Mouse (Mus musculus) liver, embryonic 12.5 days (tissue): ENCODE measurements around the gene Zfp652. TPM values are rescaled to one million over a fixed set of nuclear protein-coding genes. Genes with fewer than 3 reads are reported as not detected.
"Not testable (repeated sequence)": the region's sequence is repeated elsewhere in the genome, so short reads cannot be mapped to it uniquely, and the experiment has no call there.

ENCODE experiments used
- ATAC-seq: fragments of 200-750 bp; cut with Nextera tagmentation; 2 replicates; pipeline ENCODE4 v1.8.0; 2017; ENCODE audit warnings: moderate number of reproducible peaks, mild to moderate bottlenecking, moderate library complexity
- H3K27ac ChIP-seq: fragments of 300-500 bp; sonication (generic); 2 replicates; pipeline ENCODE4 v1.5.1; 2016; ENCODE audit warnings: mild to moderate bottlenecking
- H3K27me3 ChIP-seq: fragments of 300-500 bp; sonication (generic); replicated peaks from 2 replicates; pipeline ENCODE4 v1.6.1; 2016; ENCODE audit warnings: mild to moderate bottlenecking, moderate library complexity
- H3K36me3 ChIP-seq: fragments of 300-500 bp; sonication (generic); 2 replicates; pipeline ENCODE4 v1.6.1; 2016; ENCODE audit warnings: mild to moderate bottlenecking, moderate library complexity
- H3K4me1 ChIP-seq: fragments of 300-500 bp; sonication (generic); 2 replicates; pipeline ENCODE4 v1.6.1; 2016
- H3K4me2 ChIP-seq: fragments of 300-500 bp; sonication (generic); 2 replicates; pipeline ENCODE4 v1.6.1; 2016; ENCODE audit warnings: mild to moderate bottlenecking, moderate library complexity
- H3K4me3 ChIP-seq: fragments of 300-500 bp; sonication (generic); 2 replicates; pipeline ENCODE4 v1.5.1; 2016; ENCODE audit warnings: mild to moderate bottlenecking, moderate library complexity
- H3K9ac ChIP-seq: fragments of 300-500 bp; sonication (generic); 2 replicates; pipeline ENCODE4 v1.6.1; 2016; ENCODE audit warnings: mild to moderate bottlenecking, moderate library complexity
- H3K9me3 ChIP-seq: fragments of 300-500 bp; sonication (generic); replicated peaks from 2 replicates; pipeline ENCODE4 v1.6.1; 2016; ENCODE audit warnings: mild to moderate bottlenecking, moderate library complexity
- WGBS: fragments of 180-500 bp; shearing (Covaris S2); methylation state at CpG from one replicate; pipeline ENCODE4 v1.1.7; 2016; ENCODE audit not compliant: insufficient replicate concordance; 5-methylcytosine and 5-hydroxymethylcytosine counted together
- polyA plus RNA-seq: library from polyadenylated mRNA; unstranded; fragments of >200 nt; fragmentation: Nextera tagmentation; extraction: Ambion mirVana; gene quantifications from 2 replicates; pipeline ENCODE4 v1.2.1, GENCODE M21; 2016

Zfp652 gene
- polyA plus RNA-seq, result 8.9 TPM in 2 replicates

GRCm38 (mm10) chr11:95712563-95713224 is at the start of gene Zfp652:
Gene Zfp652 (plus strand): TSS chr11:95712673.
- Histone ChIP-seq H3K27me3 (no peaks in the 10 kb centered on the region), H3K4me3 (peak within 1 kb of the TSS; percentile 81), H3K9me3 (no peaks in the 10 kb centered on the region), H3K9ac (peak within 1 kb of the TSS; percentile 98), H3K4me2 (peak within 1 kb of the TSS; percentile 95), H3K36me3 (no peaks in the 10 kb centered on the region), H3K4me1 (peaks cover 62% of the 10 kb centered on the region), H3K27ac (peak within 1 kb of the TSS; percentile 97)
- peak; percentile 88 for ATAC-seq
- WGBS, result under 1% methylated on average over 42 of the region's 103 CpGs

- no peaks in the 10 kb centered on the region; the same call in 1 of the 2 replicates for H3K27me3 ChIP-seq
- H3K4me1 ChIP-seq, result peaks cover 25% of the 10 kb centered on the region
- H3K4me3 ChIP-seq, result peak within 1 kb of the TSS; percentile 83
- H3K36me3 ChIP-seq, result peaks cover 37% of the 10 kb centered on the region
- ATAC-seq, result peak; percentile 94
- H3K27ac ChIP-seq, result peak within 1 kb of the TSS; percentile 76
- under 1% methylated on average over 25 of the region's 25 CpGs for WGBS
- peak within 1 kb of the TSS; percentile 77 for H3K9ac ChIP-seq
- no peaks in the 10 kb centered on the region for H3K9me3 ChIP-seq
- H3K4me2 ChIP-seq, result peak within 1 kb of the TSS; percentile 84
Measured at GRCm38 (mm10) chr11:95666529-95667149, 45.8 kb upstream of the Zfp652 start, which contains the start of gene Phb. Gene Phb (plus strand): TSS chr11:95666957.

DNA sequence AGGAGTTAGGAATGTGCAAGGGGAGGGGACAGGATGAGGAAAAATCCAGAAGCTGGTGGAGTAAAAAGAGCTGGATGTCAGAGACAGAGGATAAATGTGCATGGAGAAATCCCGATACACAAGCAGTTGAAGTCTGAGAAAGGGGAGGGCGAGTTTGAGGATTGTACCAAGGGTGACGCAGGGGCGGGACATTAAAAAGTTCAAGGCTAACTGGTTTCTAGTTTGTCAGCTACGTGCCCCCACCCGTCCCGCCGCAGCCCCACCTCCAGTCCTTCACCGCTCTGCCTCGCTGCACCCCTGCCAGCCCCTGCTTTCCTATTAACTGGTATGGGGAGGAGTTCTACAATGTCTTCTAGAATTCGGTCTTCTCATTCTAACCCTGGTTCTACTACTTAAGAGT is 45.3 kb upstream of the Zfp652 start:
- H3K27me3 ChIP-seq, result no peaks in the 10 kb centered on the region
- H3K9me3 ChIP-seq, result no peaks in the 10 kb centered on the region
- peak overlapping the region; percentile 76 for H3K27ac ChIP-seq
- H3K4me3 ChIP-seq, result peak overlapping the region; percentile 83
- peaks cover 42% of the 10 kb centered on the region for H3K36me3 ChIP-seq
- peak; percentile 57 for ATAC-seq
- H3K4me2 ChIP-seq, result peak overlapping the region; percentile 84
- WGBS, result under 1% methylated on average over 11 of the region's 11 CpGs
- H3K4me1 ChIP-seq, result peaks cover 25% of the 10 kb centered on the region
- peak overlapping the region; percentile 77 for H3K9ac ChIP-seq

DNA sequence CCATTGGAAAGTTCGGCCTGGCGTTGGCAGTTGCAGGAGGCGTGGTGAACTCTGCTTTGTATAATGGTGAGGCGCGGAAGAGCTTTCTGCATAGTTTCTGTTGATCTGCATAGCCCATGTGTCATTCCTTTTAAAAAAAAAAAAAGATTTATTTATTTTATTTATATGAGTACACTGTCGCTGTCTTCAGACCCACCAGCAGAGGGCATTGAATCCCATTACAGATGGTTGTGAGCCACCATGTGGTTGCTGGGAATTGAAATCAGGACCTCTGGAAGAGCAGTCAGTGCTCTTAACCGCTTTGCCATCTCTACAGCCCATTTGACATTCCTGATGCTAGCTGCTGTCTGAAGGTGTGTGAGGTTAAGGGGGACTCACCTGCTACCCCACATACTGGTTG is 44.4 kb upstream of the Zfp652 start:
- ATAC-seq, H3K9me3 ChIP-seq, H3K27me3 ChIP-seq, H3K27ac ChIP-seq: not testable (repeated sequence)
- peak overlapping the region; percentile 77 for H3K9ac ChIP-seq
- H3K4me3 ChIP-seq, result peak overlapping the region; percentile 83
- H3K4me1 ChIP-seq, result peaks cover 25% of the 10 kb centered on the region
- H3K36me3 ChIP-seq, result peaks cover 50% of the 10 kb centered on the region
- WGBS, result 77% methylated on average over 7 of the region's 7 CpGs
- peak overlapping the region; percentile 84 for H3K4me2 ChIP-seq

GRCm38 (mm10) chr11:95675498-95675897 is 37.0 kb upstream of the Zfp652 start:
- no peak overlapping the region for H3K27ac ChIP-seq
- no peaks in the 10 kb centered on the region for H3K4me1 ChIP-seq
- no peak overlapping the region for H3K9ac ChIP-seq
- WGBS, result 86% methylated on average over 14 of the region's 14 CpGs
- no peak overlapping the region for H3K4me2 ChIP-seq
- no peaks in the 10 kb centered on the region for H3K27me3 ChIP-seq
- no peak overlapping the region for H3K4me3 ChIP-seq
- no peak for ATAC-seq
- H3K36me3 ChIP-seq, result peaks cover 95% of the 10 kb centered on the region
- H3K9me3 ChIP-seq, result no peaks in the 10 kb centered on the region

DNA sequence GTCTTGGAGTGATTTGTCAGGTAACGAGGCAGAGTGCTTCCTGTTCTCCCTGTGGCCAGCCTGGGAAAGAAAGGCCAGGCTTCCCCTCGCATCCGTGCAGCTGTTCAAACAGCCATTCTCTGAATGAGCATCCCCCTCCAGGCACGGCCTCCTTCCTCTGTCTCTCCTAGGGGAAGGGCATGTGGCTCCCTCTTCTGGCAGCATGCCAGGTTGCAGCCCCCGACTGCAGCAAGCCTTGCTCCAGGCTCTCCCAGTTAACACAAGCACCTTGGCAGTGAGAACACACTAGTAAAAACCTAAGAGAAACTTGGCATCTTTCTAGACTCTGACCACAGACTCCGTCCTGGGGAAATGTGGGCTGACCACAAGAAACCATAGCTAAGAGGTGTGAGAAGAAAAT is 36.2 kb upstream of the Zfp652 start:
- no peak overlapping the region for H3K9ac ChIP-seq
- no peak overlapping the region for H3K4me3 ChIP-seq
- H3K4me1 ChIP-seq, result no peaks in the 10 kb centered on the region
- H3K27me3 ChIP-seq, result no peaks in the 10 kb centered on the region
- ATAC-seq, result 0 out of 2 replicates have a peak, but pooled peaks have one; percentile 38
- H3K36me3 ChIP-seq, result peaks cover 95% of the 10 kb centered on the region
- H3K4me2 ChIP-seq, result no peak overlapping the region
- H3K9me3 ChIP-seq, result no peaks in the 10 kb centered on the region
- WGBS, result 36% methylated on average over 6 of the region's 6 CpGs
- no peak overlapping the region for H3K27ac ChIP-seq

- Histone ChIP-seq H3K27ac (no peak overlapping the region), H3K9me3 (no peaks in the 10 kb centered on the region), H3K4me1 (no peaks in the 10 kb centered on the region), H3K36me3 (peaks cover 96% of the 10 kb centered on the region), H3K4me2 (no peak overlapping the region), H3K9ac (no peak overlapping the region), H3K27me3 (no peaks in the 10 kb centered on the region), H3K4me3 (no peak overlapping the region)
- no peak for ATAC-seq
- WGBS, result 79% methylated on average over 14 of the region's 14 CpGs
Measured at GRCm38 (mm10) chr11:95677925-95678701, 34.4 kb upstream of the Zfp652 start.

DNA sequence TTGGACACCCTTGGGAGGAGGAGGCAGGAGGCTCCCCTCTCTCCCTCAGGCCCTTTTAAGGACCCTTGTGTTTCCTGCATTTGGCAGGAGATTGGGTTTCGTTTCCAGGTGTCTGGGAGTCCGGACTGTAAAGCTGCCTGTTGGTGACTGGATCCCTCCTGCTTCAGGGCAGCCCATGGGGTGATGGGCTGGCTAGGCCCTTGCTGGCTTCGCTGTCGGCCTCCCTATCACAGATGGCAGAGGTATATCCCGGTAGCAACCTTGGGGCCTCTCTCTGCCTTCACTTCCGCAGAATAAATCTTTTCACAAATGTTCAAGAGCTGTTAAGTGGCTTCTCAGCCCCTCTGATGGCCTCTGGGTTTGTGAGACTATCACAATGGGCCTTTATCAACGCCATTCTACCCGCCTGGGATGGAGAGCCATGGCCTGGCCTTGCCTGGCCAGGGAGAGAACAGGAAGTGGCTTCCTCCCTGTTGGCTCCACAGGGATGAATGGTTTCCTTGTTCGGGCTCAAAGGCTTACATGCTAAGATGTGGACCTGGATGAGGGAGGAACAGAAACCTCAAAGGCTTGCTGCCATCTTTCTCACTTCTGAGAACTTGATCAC is 30.4 kb upstream of the Zfp652 start:
- Histone ChIP-seq H3K9me3 (no peaks in the 10 kb centered on the region), H3K27ac (no peak overlapping the region; the same call in 1 of the 2 replicates), H3K27me3 (no peaks in the 10 kb centered on the region), H3K9ac (no peak overlapping the region), H3K4me3 (no peak overlapping the region), H3K4me2 (no peak overlapping the region), H3K4me1 (peaks cover 9% of the 10 kb centered on the region), H3K36me3 (peaks cover 63% of the 10 kb centered on the region)
- no peak for ATAC-seq
- WGBS, result 62% methylated on average over 9 of the region's 9 CpGs

GRCm38 (mm10) chr11:95682946-95683345 is 29.5 kb upstream of the Zfp652 start:
- Histone ChIP-seq H3K27ac (no peak overlapping the region), H3K9me3 (no peaks in the 10 kb centered on the region), H3K4me3 (no peak overlapping the region)

DNA sequence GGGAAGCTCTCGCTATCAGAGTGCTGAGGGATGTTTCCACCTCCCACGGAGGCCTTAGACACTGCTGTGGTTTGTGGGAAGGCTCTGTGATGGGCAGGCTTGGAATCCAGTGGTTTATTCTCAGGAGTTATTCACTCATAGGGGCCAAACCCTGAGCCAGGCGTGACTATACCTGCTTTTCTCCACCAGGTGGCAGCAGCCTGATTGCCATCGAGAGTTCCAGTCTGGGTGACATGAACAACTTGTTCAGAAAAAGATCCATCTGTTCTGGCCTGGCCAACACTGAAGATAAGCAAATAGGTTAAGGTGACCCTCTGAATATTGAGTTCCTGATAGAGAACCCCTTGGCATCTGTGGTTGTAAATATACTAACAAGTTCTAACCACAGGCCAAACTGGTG is 26.4 kb upstream of the Zfp652 start:
- H3K9me3 ChIP-seq, result no peaks in the 10 kb centered on the region
- H3K4me3 ChIP-seq, result no peak overlapping the region
- no peak overlapping the region for H3K4me2 ChIP-seq
- no peak for ATAC-seq
- WGBS, result 0% methylated on average over 4 of the region's 4 CpGs
- H3K27ac ChIP-seq, result no peak overlapping the region
- no peak overlapping the region for H3K9ac ChIP-seq
- peaks cover 47% of the 10 kb centered on the region for H3K4me1 ChIP-seq
- peaks cover 26% of the 10 kb centered on the region for H3K36me3 ChIP-seq
- H3K27me3 ChIP-seq, result no peaks in the 10 kb centered on the region

More at GRCm38 (mm10) chr11:95682946-95683345, 29.5 kb upstream of the Zfp652 start:
- Histone ChIP-seq H3K36me3 (peaks cover 54% of the 10 kb centered on the region), H3K4me1 (peaks cover 16% of the 10 kb centered on the region), H3K4me2 (no peak overlapping the region), H3K27me3 (no peaks in the 10 kb centered on the region), H3K9ac (no peak overlapping the region)
- 73% methylated on average over 3 of the region's 3 CpGs for WGBS
- ATAC-seq, result no peak

- Histone ChIP-seq H3K27me3 (no peaks in the 10 kb centered on the region), H3K36me3 (peaks cover 15% of the 10 kb centered on the region), H3K4me2 (peak overlapping the region; percentile 71), H3K9me3 (no peaks in the 10 kb centered on the region), H3K9ac (peak overlapping the region; percentile 42; the same call in 1 of the 2 replicates), H3K27ac (no peak overlapping the region; the same call in 1 of the 2 replicates), H3K4me3 (no peak overlapping the region), H3K4me1 (peaks cover 56% of the 10 kb centered on the region)
- WGBS, result 21% methylated on average over 11 of the region's 11 CpGs
- no peak for ATAC-seq
Measured at GRCm38 (mm10) chr11:95687084-95687656, 25.3 kb upstream of the Zfp652 start.
